Mouse (Mus musculus) E14TG2a.4 (cell line): ENCODE measurements around the gene Ermp1.

Experiments
- CTCF ChIP-seq: conservative IDR thresholded peaks from 2 replicates; pipeline ENCODE4 v1.5.1; 2014; ENCODE audit warnings: low read length
- NANOG ChIP-seq: IDR thresholded peaks from 2 replicates; pipeline ENCODE4 v1.6.1; 2014; ENCODE audit warnings: borderline replicate concordance, low read length, mixed read lengths
- POU5F1 ChIP-seq: IDR thresholded peaks from 2 replicates; pipeline ENCODE4 v1.6.1; 2014; ENCODE audit warnings: low read length, borderline replicate concordance

GRCm38 (mm10) chr19:29642211-29642610, 6.0 kb downstream of the Ermp1 start:
- no peak for TF ChIP-seq CTCF
- no peak for TF ChIP-seq NANOG
- TF ChIP-seq POU5F1, result no peak
